Mouse (Mus musculus): Measurements from ENCODE around the gene Vps51. TPM values are rescaled to one million over a fixed set of nuclear protein-coding genes. Genes with fewer than 3 reads are reported as not detected.
A peak's percentile ranks its signal among the peaks of the same experiment; 100 is the strongest.
"Not testable (repeated sequence)": the region's sequence is repeated elsewhere in the genome, so short reads cannot be mapped to it uniquely, and the experiment has no call there.

Vps51 gene
- total RNA-seq, 1 experiment from 2014 or later = 44.9 TPM

- no peak for DNase-seq
Observed at GRCm38 (mm10) chr19:6048681-6049410, 28.2 kb downstream of the Vps51 start.

GRCm38 (mm10) chr19:6047899-6048166 lies 29.2 kb downstream of the Vps51 start:
- DNase-seq = no peak

GRCm38 (mm10) chr19:6047154-6047898 lies 29.7 kb downstream of the Vps51 start:
- peak; percentile 48 for DNase-seq

DNA sequence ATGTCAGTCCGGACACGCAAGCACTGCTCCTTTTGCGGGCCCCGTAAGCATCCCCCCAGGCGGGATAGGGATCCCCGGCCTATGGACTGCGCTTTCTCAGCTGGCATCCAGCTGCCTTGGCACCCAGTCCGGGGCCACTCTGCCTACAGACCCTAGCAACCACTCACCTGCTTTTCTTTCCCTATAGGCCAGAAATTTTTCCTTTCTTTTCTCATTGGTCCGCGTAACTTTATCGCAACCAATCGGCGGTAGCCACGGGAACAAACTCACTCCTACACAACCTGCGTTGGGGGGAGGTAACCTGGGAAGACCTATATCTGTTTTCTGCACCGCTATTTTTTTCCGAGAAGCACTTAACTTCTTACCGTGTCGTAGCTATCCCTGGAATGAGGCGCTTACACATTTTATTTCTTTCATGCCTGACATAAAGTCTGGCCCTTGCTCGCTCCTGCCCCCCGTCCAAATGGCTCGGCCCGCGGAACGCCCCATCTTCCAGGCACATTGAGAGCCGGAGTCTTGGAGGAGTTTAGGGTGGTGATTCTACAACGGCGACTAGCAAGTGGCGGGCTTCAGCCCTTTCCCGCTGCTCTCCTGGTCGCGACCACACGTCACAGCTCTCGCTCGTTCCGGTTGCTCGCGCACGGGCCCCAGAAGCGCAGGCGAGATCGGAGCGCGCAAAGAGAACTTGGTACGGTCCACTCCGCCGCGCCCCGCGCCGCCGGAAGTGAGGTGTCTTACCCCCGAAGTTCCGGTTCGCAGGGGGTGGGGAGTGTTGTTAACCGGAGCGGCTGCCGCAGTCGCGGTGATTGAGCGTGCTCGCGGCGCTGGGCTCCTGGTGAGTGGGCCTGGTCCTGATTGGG lies 30.5 kb downstream of the Vps51 start, which contains the start of gene Syvn1:
Gene Syvn1 (plus strand): TSS at position 283 of the 860 bp plus-strand sequence.
- DNase-seq = peak; percentile 94

DNA sequence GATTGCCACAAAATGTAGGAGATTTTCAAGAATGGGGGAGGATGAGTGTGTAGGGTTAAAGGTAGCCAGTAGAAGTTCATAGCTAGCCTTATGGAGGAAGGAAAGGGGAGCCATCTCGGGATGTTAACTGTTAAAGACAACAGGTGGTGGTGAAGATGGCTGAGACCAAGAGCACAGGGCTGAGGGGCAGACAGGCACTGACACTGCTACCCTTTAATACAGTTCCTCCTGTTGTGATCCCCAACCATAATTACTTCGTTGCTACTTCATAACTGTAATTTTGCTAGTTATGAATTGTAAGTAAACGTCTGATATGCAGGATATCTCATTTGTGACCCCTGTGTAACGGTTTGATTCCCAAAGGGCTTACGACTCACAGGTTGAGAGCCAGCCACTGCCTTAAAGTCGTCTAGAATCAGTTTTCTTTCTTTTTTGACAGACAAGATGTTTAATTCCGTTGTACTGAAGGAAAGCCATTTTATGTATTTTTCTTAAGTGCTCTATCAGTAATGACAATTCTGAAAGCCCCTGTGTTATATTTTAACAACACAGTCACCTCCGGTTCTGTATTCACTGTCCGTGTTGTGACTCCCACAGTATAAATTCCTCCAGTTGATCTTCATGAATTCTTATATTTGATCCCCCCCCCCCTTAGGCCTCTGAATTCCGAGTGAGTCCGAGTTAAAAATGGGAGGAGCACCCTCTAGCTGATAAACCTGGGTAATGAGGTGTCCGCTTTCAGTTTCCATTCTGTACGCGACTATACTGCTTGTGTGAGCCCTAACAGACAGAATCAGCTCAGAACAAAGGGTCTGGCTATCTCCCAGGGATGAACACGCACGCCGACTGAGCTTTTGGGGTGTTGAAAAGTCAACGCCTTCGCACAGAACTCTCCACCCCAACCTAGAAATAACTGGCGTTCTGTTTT lies 31.4 kb downstream of the Vps51 start:
- DNase-seq = no peak

GRCm38 (mm10) chr19:6044102-6044501 lies 32.9 kb downstream of the Vps51 start:
- DNase-seq = not testable (repeated sequence)

- DNase-seq = no peak
Observed at GRCm38 (mm10) chr19:6042293-6042692, 34.7 kb downstream of the Vps51 start.

DNA sequence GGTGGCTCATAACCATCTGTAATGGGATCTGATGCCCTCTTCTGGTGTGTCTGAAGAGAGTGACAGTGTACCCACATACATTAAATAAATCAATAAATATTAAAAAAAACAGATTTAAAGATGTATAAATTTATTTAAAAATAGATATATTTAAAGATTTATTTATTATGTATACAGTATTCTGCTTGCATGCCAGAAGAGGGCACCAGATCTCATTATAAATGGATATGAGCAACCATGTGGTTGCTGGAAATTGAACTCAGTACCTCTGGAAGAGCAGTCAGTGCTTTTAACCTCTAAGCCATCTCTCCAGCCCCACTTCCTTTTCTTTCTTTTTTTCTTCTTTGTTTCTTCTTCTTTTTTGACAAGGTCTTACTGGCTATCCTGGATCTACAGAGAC lies 37.0 kb downstream of the Vps51 start:
- DNase-seq = no peak

GRCm38 (mm10) chr19:6038326-6038725 lies 38.7 kb downstream of the Vps51 start:
- no peak for DNase-seq

GRCm38 (mm10) chr19:6037695-6038094 lies 39.3 kb downstream of the Vps51 start:
- no peak for DNase-seq

DNA sequence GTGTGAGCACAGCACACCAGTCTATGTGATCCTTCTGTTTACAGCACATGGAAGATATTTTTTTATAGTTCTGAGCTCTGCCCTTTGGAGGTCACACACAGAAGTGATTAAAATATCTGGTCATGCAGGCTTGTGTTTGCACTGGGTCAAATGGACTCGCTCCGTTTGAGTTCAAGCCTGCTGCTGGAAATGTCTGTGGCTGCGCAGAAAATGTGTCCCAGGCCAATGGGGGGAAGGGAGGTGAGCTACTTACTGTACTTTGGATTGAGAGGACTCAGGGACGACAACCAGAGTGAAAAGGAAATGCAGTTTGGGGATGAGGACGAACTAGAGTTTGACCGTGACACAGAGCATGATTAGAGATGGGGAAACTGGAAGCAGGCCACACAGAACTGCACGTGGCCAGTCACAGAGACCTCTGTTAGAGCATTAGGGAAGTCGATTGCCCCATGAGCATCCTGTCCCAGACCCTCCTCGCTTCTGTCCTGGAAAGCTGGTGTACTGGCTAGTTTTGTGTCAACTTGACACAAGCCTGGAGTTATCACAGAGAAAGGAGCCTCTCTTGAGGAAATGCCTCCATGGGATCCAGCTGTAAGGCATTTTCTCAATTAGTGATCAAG lies 41.0 kb downstream of the Vps51 start:
- no peak for DNase-seq

DNA sequence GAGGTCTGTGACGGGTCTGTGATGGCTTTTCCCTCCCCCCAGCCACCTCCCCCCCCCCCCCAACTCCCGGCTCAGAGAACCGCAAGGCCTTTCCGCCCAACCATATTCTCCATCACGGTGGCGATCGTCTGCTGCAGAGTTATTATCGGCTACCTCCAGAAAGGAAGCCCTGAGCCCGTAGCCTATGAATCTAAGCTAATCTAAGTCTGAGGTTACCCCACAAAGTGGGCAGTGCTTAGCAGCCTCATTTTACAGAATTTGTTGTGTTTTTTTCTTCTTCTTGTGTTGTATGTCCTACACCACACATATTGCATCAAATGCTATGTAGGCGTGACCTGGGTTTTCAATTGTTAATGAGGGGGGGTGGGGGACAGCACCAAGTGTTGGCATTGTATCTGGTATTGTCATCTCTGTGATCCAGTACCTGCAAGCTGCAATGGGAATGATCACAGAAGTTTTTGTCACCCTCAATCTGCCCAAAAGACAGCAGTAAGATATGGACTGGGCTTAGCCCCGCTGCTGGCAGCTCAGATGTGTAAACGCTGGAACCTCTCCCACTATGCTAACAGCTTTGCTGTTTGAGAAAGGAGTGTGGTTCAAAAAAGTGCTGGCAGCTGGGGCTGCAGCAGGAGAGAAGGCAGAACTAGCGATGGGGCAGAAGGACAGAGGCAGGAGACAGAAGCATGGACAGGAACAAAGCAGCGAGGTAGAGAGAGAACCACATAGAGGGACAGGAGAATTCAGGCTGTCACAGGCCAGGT lies 46.3 kb downstream of the Vps51 start:
- no peak for DNase-seq

DNA sequence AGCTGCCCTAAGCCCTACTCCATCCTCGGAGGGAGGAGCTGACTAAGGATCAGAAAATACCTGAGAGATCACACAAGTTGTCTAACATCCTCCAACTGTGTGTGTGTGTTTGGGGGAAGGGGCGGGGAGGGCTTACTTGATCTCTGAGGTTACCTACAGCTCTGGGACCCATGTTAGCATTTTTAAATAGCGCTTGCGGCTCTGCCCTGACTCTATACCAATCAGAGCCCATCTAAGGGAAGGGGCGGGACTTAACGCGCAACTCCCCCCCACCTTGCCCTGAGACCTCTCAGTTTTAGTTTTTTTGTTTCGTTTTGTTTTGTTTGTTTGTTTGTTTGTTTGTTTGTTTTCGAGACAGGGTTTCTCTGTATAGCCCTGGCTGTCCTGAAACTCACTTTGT lies 47.6 kb downstream of the Vps51 start:
- no peak for DNase-seq

DNA sequence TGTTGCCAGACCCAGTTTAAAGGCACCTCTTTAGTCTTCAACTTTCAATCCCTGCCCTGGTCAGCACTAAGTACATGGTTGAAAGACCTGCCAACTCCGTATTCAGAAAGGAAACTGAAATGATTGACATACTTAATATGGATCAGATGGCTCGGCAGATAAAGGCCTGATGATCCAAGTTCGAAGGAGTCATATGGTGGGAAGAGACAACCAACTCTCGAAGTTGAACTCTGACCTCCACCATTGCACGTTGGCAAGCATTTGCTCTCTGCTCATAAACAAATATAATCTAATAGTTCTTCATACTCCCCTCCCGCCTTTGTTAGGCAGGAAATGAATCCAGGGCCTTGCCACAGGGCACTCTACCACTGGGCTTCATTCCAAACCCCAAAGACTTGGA lies 48.0 kb downstream of the Vps51 start:
- no peak for DNase-seq

- peak; percentile 81 for DNase-seq
Observed at GRCm38 (mm10) chr19:6023930-6024329, 53.1 kb downstream of the Vps51 start.

DNA sequence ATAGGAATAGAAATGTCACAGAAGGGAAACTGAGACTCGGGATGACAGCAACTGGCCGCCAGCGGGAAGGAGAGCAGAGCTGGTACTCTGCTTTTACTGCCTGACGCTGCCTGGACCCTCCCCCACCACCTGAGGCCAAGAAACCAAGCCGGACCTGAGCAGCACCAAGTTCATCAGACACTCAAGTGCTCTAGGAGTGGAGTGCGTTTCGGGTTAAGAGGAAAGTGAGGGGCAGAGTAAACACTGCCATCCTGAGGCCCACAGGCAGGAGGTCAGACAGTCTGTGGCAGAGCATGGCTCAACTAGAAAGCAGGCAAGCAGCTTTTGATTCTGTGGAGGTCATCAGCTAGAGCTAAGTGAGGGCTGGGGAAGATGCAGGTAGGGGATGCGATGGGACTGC lies 54.0 kb downstream of the Vps51 start:
- no peak for DNase-seq

GRCm38 (mm10) chr19:6020276-6020675 lies 56.8 kb downstream of the Vps51 start:
- no peak for DNase-seq

DNA sequence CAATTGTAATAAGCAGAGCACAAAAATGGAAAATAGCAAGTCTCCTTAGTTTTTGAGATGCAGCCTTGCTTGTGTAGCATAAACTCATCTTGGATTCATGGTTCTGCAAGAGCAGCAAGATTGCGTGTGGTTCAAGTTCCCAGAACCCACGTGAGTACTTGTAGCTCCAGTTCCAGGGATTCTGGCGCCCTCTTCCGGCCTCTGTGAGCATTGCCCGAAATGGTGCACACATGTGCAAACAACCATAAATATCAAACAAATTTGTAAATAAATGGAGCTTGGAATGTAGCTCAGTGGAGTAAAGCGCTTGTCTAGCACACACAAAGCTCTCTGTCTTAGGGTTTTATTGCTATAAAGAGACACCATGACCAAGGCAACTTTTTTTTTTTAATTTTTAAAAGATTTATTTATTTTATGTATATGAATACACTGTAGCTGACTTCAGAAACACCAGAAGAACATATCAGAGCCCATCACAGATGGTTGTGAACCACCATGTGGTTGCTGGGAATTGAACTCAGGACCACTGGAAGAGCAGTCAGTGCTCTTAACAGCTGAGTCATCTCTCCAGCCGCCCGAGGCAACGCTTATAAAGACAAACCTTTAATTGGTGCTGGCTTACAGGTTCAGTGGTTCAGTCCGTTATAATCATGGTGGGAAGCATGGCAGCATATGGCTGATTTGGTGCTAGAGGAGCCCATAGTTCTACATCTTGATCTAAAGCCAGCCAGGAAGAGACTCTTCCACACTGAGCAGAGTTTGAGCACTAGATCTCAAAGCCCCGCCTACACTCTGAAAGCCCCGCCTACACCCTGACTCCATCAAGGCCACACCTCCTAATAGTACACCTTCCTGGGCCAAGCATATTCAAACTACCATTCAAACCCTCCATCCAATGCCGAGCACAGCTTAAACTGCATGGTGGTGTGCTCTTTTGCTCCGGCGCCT lies 58.6 kb downstream of the Vps51 start:
- peak; percentile 94 for DNase-seq

Measured in adrenal gland, postnatal 14 days (tissue).